Mouse (Mus musculus): Measurements from ENCODE around the gene Slc35f6.

DNA sequence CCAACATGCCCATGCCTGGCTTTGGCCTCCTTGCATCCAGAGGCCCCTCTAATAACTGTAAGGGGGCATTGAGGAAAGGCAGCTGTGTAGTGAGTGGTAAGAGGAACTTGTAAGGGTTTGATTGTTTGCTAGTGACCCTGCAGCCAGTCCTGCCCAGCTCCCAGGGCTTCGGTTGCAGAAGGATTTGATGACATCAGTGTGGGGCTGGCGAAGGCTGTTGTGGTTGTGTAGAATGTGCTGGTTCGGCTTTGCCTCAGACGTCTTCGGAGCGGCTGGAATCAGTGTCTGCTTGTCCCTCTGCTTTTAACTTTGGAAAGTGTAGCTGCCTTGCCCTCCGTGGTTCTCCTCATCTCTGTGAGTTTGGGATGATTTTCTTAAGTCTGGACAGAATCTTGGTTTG lies 29.1 kb downstream of the Slc35f6 start:
- TF ChIP-seq POLR2A (IDR thresholded peaks at IDR 0.05; ENCODE audit: insufficient read length, low read depth): no peak
- no peak for TF ChIP-seq SRF (IDR thresholded peaks at IDR 0.05; ENCODE audit: control insufficient read depth, insufficient read length, low read depth)
- TF ChIP-seq POLR2AphosphoS2 (IDR thresholded peaks at IDR 0.05; ENCODE audit: insufficient read length, low read depth): peak; percentile 75
- no peak for TF ChIP-seq TCF12 (IDR thresholded peaks at IDR 0.05; ENCODE audit: insufficient read depth, poor library complexity, severe bottlenecking)
- TF ChIP-seq MYOD1 (IDR thresholded peaks at IDR 0.05; ENCODE audit: control insufficient read depth in 1 of 3, insufficient read length in 2 of 3, low read depth in 2 of 3): no peak
- TF ChIP-seq MAX (IDR thresholded peaks at IDR 0.05; ENCODE audit: low read depth): no peak
- TF ChIP-seq E2F4 (IDR thresholded peaks at IDR 0.05; ENCODE audit: insufficient read depth): no peak
- TF ChIP-seq USF1 (IDR thresholded peaks at IDR 0.05; ENCODE audit: low read depth): no peak
- no peak for TF ChIP-seq TCF3 (IDR thresholded peaks at IDR 0.05; ENCODE audit: insufficient read length, low read depth)
- TF ChIP-seq REST (IDR thresholded peaks at IDR 0.05; ENCODE audit: insufficient read depth, insufficient read length): no peak
- TF ChIP-seq MYOG (IDR thresholded peaks at IDR 0.05; ENCODE audit: control insufficient read depth in 1 of 3, insufficient read depth in 1 of 3, insufficient read length in 2 of 3, low read depth in 2 of 3): no peak
- TF ChIP-seq CEBPB (IDR thresholded peaks at IDR 0.05; ENCODE audit: insufficient read depth, poor library complexity, severe bottlenecking): no peak
